Mouse (Mus musculus) hindbrain, embryonic 14.5 days (tissue): Measurements from ENCODE around the gene Psmb7. TPM values are rescaled to one million over a fixed set of nuclear protein-coding genes. Genes with fewer than 3 reads are reported as not detected.

Source experiments
- ATAC-seq: fragments of 200-750 bp; cut with Nextera tagmentation; 2 replicates; pipeline ENCODE4 v1.8.0; 2017; ENCODE audit warnings: moderate number of reproducible peaks, mild to moderate bottlenecking, moderate TSS enrichment, moderate library complexity; ENCODE audit not compliant: low FRiP score
- DNase-seq: peaks from one replicate; pipeline ENCODE4 v3.0.0-alpha.2; 2015; ENCODE audit warnings: low spot score
- H3K27ac ChIP-seq: fragments of 300-500 bp; sonication (generic); 2 replicates; pipeline ENCODE4 v1.5.1; 2014; ENCODE audit warnings: mild to moderate bottlenecking, moderate library complexity
- H3K27me3 ChIP-seq: fragments of 300-500 bp; sonication (generic); 2 replicates; pipeline ENCODE4 v1.6.1; 2014; ENCODE audit warnings: mild to moderate bottlenecking, low read length, mixed read lengths; ENCODE audit not compliant: control insufficient read depth, insufficient read depth
- H3K36me3 ChIP-seq: fragments of 300-500 bp; sonication (generic); replicated peaks from 2 replicates; pipeline ENCODE4 v1.6.1; 2014; ENCODE audit not compliant: control insufficient read depth, insufficient read depth
- H3K4me1 ChIP-seq: fragments of 300-500 bp; sonication (generic); replicated peaks from 2 replicates; pipeline ENCODE4 v1.6.1; 2014; ENCODE audit warnings: antibody characterized with exemption, low read length, mixed read lengths; ENCODE audit not compliant: control insufficient read depth, insufficient read depth
- H3K4me2 ChIP-seq: fragments of 300-500 bp; sonication (generic); replicated peaks from 2 replicates; pipeline ENCODE4 v1.6.1; 2014; ENCODE audit warnings: mild to moderate bottlenecking, moderate library complexity
- H3K4me3 ChIP-seq: fragments of 300-500 bp; sonication (generic); replicated peaks from 2 replicates; pipeline ENCODE4 v1.5.1; 2014; ENCODE audit warnings: mild to moderate bottlenecking, low read length
- H3K9ac ChIP-seq: fragments of 300-500 bp; sonication (generic); 2 replicates; pipeline ENCODE4 v1.6.1; 2014
- H3K9me3 ChIP-seq: fragments of 300-500 bp; sonication (generic); 2 replicates; pipeline ENCODE4 v1.6.1; 2016; ENCODE audit warnings: low read length; ENCODE audit not compliant: control insufficient read depth
- WGBS: fragments of 180-500 bp; shearing (Covaris S2); extraction: QIAGEN DNeasy Blood & Tissue Kit; methylation state at CpG from one replicate; pipeline ENCODE4 v1.1.7; 2014; 5-methylcytosine and 5-hydroxymethylcytosine counted together
- polyA plus RNA-seq: library from polyadenylated mRNA; unstranded; fragments of >200 nt; fragmentation: Nextera tagmentation; extraction: Ambion mirVana; gene quantifications from 2 replicates; pipeline ENCODE4 v1.2.1, GENCODE M21; 2014

Psmb7 gene
- polyA plus RNA-seq, 1 experiment from 2014 or later, result 305 TPM

GRCm38 (mm10) chr2:38545706-38546105 lies 98.2 kb downstream of the Psmb7 start:
- ATAC-seq, result no peak
- Histone ChIP-seq H3K4me2 (no peak overlapping the region), H3K9ac (no peak overlapping the region)

GRCm38 (mm10) chr2:38544982-38545381 lies 98.9 kb downstream of the Psmb7 start:
- H3K27ac ChIP-seq, result no peak overlapping the region
- H3K4me3 ChIP-seq, result no peak overlapping the region
- H3K36me3 ChIP-seq, result no peaks in the 10 kb centered on the region
- H3K9ac ChIP-seq, result no peak overlapping the region
- H3K4me1 ChIP-seq, result peaks cover 20% of the 10 kb centered on the region
- H3K4me2 ChIP-seq, result no peak overlapping the region
- H3K9me3 ChIP-seq, result no peaks in the 10 kb centered on the region
- no peaks in the 10 kb centered on the region for H3K27me3 ChIP-seq
- WGBS, result 85% methylated on average over 6 of the region's 6 CpGs
- ATAC-seq (no peak), DNase-seq (no peak)

More at GRCm38 (mm10) chr2:38545706-38546105, 98.2 kb downstream of the Psmb7 start:
- Histone ChIP-seq H3K36me3 (no peaks in the 10 kb centered on the region), H3K4me3 (no peak overlapping the region), H3K9me3 (no peaks in the 10 kb centered on the region), H3K4me1 (peaks cover 14% of the 10 kb centered on the region), H3K27ac (no peak overlapping the region), H3K27me3 (no peaks in the 10 kb centered on the region)
- no peak for DNase-seq

GRCm38 (mm10) chr2:38544341-38544740 lies 99.5 kb downstream of the Psmb7 start:
- H3K4me3 ChIP-seq, result no peak overlapping the region
- H3K4me1 ChIP-seq, result peaks cover 26% of the 10 kb centered on the region
- no peak overlapping the region for H3K27ac ChIP-seq
- H3K9me3 ChIP-seq, result no peaks in the 10 kb centered on the region
- ATAC-seq (no peak), DNase-seq (no peak)
- no peaks in the 10 kb centered on the region for H3K27me3 ChIP-seq
- no peaks in the 10 kb centered on the region for H3K36me3 ChIP-seq
- H3K4me2 ChIP-seq, result no peak overlapping the region
- H3K9ac ChIP-seq, result no peak overlapping the region

DNA sequence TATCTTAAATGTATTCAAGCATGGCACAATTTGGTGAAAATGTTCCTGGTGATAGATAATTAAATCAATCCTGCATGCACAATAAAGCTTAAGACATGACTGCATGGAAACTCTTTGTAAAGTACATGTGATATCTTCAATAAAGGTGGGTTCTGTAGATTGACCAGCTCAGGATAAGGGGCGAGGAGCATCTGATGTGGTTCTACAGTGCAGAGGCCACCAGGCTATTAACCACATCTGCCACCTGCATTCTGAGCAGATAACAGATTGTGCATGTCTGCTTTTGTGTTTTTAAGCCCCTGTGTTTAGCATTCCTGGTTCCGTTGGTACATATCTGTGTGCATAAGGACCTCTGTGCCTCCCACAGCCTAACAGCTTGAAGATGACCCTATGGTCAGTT lies 100.7 kb downstream of the Psmb7 start:
- H3K9me3 ChIP-seq, result no peaks in the 10 kb centered on the region
- DNase-seq (no peak), ATAC-seq (no peak)
- no peaks in the 10 kb centered on the region for H3K36me3 ChIP-seq
- H3K27ac ChIP-seq, result no peak overlapping the region
- 82% methylated on average over 2 of the region's 2 CpGs for WGBS
- H3K4me1 ChIP-seq, result peaks cover 26% of the 10 kb centered on the region
- H3K9ac ChIP-seq, result no peak overlapping the region
- no peaks in the 10 kb centered on the region for H3K27me3 ChIP-seq
- H3K4me2 ChIP-seq, result no peak overlapping the region
- no peak overlapping the region for H3K4me3 ChIP-seq

GRCm38 (mm10) chr2:38542366-38542765 lies 101.5 kb downstream of the Psmb7 start:
- DNase-seq, result no peak
- 45% methylated on average over 1 of the region's 1 CpGs for WGBS
- no peaks in the 10 kb centered on the region for H3K36me3 ChIP-seq
- no peaks in the 10 kb centered on the region for H3K27me3 ChIP-seq
- ATAC-seq, result no peak
- H3K9me3 ChIP-seq, result no peaks in the 10 kb centered on the region
- H3K27ac ChIP-seq, result no peak overlapping the region
- H3K4me3 ChIP-seq, result no peak overlapping the region
- H3K4me1 ChIP-seq, result peaks cover 31% of the 10 kb centered on the region
- H3K9ac ChIP-seq, result no peak overlapping the region
- H3K4me2 ChIP-seq, result no peak overlapping the region

- no peak for ATAC-seq
- peaks cover 29% of the 10 kb centered on the region for H3K4me1 ChIP-seq
Observed at GRCm38 (mm10) chr2:38541570-38541969, 102.3 kb downstream of the Psmb7 start.

GRCm38 (mm10) chr2:38541101-38541500 lies 102.8 kb downstream of the Psmb7 start:
- Histone ChIP-seq H3K36me3 (no peaks in the 10 kb centered on the region), H3K4me1 (peaks cover 29% of the 10 kb centered on the region), H3K27ac (no peak overlapping the region), H3K9ac (no peak overlapping the region), H3K9me3 (no peaks in the 10 kb centered on the region), H3K27me3 (no peaks in the 10 kb centered on the region), H3K4me3 (no peak overlapping the region), H3K4me2 (no peak overlapping the region)
- 83% methylated on average over 3 of the region's 3 CpGs for WGBS
- no peak for DNase-seq
- no peak for ATAC-seq

More at GRCm38 (mm10) chr2:38541570-38541969, 102.3 kb downstream of the Psmb7 start:
- Histone ChIP-seq H3K27me3 (no peaks in the 10 kb centered on the region), H3K4me2 (no peak overlapping the region), H3K4me3 (no peak overlapping the region), H3K36me3 (no peaks in the 10 kb centered on the region), H3K27ac (no peak overlapping the region), H3K9ac (no peak overlapping the region), H3K9me3 (no peaks in the 10 kb centered on the region)
- WGBS, result 79% methylated on average over 1 of the region's 1 CpGs
- DNase-seq, result no peak

DNA sequence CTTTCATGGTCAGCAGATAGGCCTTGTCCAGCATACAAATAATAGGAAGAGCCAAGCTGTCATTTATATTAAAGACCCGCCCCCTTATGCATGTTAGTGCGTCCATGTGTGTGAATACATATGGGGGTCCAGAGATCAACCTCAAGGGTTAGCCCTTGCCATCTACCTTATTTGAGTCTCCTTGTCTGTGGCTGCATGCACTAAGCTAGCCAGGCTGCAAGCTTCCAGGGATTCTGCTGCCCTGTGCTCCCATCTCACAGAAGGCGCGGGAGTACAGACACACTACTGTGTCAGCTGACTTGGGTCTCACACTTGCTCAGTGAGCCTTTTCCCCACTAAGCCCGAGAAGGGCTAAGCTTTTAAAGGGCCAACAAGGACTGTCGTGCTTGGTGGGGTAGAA lies 103.2 kb downstream of the Psmb7 start:
- ATAC-seq, result no peak
- Histone ChIP-seq H3K36me3 (no peaks in the 10 kb centered on the region), H3K4me3 (no peak overlapping the region), H3K27me3 (no peaks in the 10 kb centered on the region), H3K27ac (no peak overlapping the region), H3K9me3 (no peaks in the 10 kb centered on the region), H3K4me2 (no peak overlapping the region), H3K4me1 (peaks cover 29% of the 10 kb centered on the region), H3K9ac (no peak overlapping the region)
- no peak for DNase-seq
- 80% methylated on average over 6 of the region's 6 CpGs for WGBS

DNA sequence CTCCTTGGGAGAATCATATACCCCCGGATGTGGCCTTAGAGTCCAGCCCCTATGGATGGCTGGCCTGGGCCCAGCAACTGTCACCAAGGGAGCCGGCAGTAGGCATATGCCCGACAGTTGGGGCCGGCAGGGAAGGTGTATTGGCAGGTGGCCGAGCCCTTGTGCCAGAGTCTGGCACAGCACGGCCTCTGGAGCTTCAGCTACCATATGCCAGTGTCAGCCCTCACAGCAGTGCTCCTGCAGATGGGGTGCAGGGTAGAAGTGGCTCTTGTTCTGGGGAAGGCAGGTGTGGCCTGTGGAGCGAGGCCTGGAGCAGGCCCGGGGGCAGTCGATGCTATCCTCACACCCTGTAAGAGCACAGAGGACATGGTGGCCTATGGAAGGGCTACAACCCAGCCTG lies 104.2 kb downstream of the Psmb7 start:
- ATAC-seq, result peak; percentile 61; the same call in 1 of the 2 replicates
- DNase-seq, result no peak

More for the DNA sequence above, 104.2 kb downstream of the Psmb7 start:
- 52% methylated on average over 9 of the region's 9 CpGs for WGBS
- no peak overlapping the region for H3K4me2 ChIP-seq
- H3K36me3 ChIP-seq, result no peaks in the 10 kb centered on the region
- H3K4me1 ChIP-seq, result peaks cover 35% of the 10 kb centered on the region
- H3K27ac ChIP-seq, result no peak overlapping the region
- no peaks in the 10 kb centered on the region for H3K9me3 ChIP-seq
- no peak overlapping the region for H3K4me3 ChIP-seq
- H3K27me3 ChIP-seq, result no peaks in the 10 kb centered on the region
- H3K9ac ChIP-seq, result no peak overlapping the region
